Mouse (Mus musculus) MEL (cell line): Measurements from ENCODE around the gene Neil1. TPM values are rescaled to one million over a fixed set of nuclear protein-coding genes. Genes with fewer than 3 reads are reported as not detected.

ENCODE experiments used
- DNase-seq: peaks from one replicate; pipeline ENCODE4 v3.0.0; 2011; ENCODE audit warnings: low read depth, low spot score
- H3K27ac ChIP-seq: 2 replicates; pipeline ENCODE4 v1.5.1; 2012; ENCODE audit warnings: low read depth, mild to moderate bottlenecking, control low read depth, low read length, moderate library complexity; ENCODE audit not compliant: control insufficient read depth
- H3K27me3 ChIP-seq, 2 experiments: fragments of 150-350 bp in 1 of 2; sonication (generic) in 1 of 2; 2 replicates each; pipeline ENCODE4 v1.6.1; 2012; ENCODE audit warnings: low read length in 2 of 2, mild to moderate bottlenecking in 2 of 2, improper control_type of control experiment in 1 of 2, moderate library complexity in 1 of 2; ENCODE audit not compliant: insufficient read depth in 2 of 2, control insufficient read depth in 1 of 2
- H3K36me3 ChIP-seq, 2 experiments: 2 replicates each; pipeline ENCODE4 v1.6.1; 2012 to 2014; ENCODE audit warnings: low read length in 2 of 2, improper control_type of control experiment in 1 of 2, inconsistent platforms in 1 of 2, mild to moderate bottlenecking in 1 of 2; ENCODE audit not compliant: insufficient read depth in 2 of 2, control insufficient read depth in 1 of 2
- H3K4me1 ChIP-seq, 2 experiments: fragments of 150-350 bp in 1 of 2; sonication (generic) in 1 of 2; 2 replicates each; pipeline ENCODE4 v1.6.1; 2012; ENCODE audit warnings: low read length in 2 of 2, improper control_type of control experiment in 1 of 2, mild to moderate bottlenecking in 1 of 2; ENCODE audit not compliant: insufficient read depth in 2 of 2, control insufficient read depth in 1 of 2
- H3K4me3 ChIP-seq, 2 experiments: fragments of 150-350 bp in 1 of 2; sonication (generic) in 1 of 2; 2 replicates each; pipeline ENCODE4 v1.5.1; 2012; ENCODE audit warnings: low read depth in 2 of 2, low read length in 2 of 2, mild to moderate bottlenecking in 2 of 2, moderate library complexity in 2 of 2, control low read depth in 1 of 2, improper control_type of control experiment in 1 of 2; ENCODE audit not compliant: control insufficient read depth in 1 of 2, insufficient read depth in 1 of 2
- H3K79me2 ChIP-seq: 2 replicates; pipeline ENCODE4 v1.6.1; 2012; ENCODE audit warnings: mild to moderate bottlenecking, low read length, moderate library complexity; ENCODE audit not compliant: control insufficient read depth, poor library complexity, insufficient read depth
- H3K9ac ChIP-seq: 2 replicates; pipeline ENCODE4 v1.6.1; 2012; ENCODE audit warnings: low read depth, mild to moderate bottlenecking, control low read depth, low read length, moderate library complexity; ENCODE audit not compliant: control insufficient read depth, poor library complexity, severe bottlenecking
- H3K9me3 ChIP-seq: fragments of 150-350 bp; sonication (generic); replicated peaks from 2 replicates; pipeline ENCODE4 v1.6.1; 2012; ENCODE audit warnings: mild to moderate bottlenecking, low read length, improper control_type of control experiment, moderate library complexity; ENCODE audit not compliant: insufficient read depth
- BHLHE40 ChIP-seq: IDR thresholded peaks from 2 replicates; pipeline ENCODE4 v1.6.1; 2012; ENCODE audit warnings: low read depth, mild to moderate bottlenecking, inconsistent platforms, low read length, improper control_type of control experiment, borderline replicate concordance
- CTCF ChIP-seq, 3 experiments: IDR thresholded peaks in 2 of 3; conservative IDR thresholded peaks in 1 of 3; 2 replicates each; pipeline ENCODE4 v1.5.1; 2011 to 2012; ENCODE audit warnings: low read length in 3 of 3, low read depth in 2 of 3, mild to moderate bottlenecking in 2 of 3, improper control_type of control experiment in 1 of 3, inconsistent platforms in 1 of 3, mixed read lengths in 1 of 3, moderate library complexity in 1 of 3; ENCODE audit not compliant: control insufficient read depth in 1 of 3, insufficient read depth in 1 of 3, poor library complexity in 1 of 3, severe bottlenecking in 1 of 3
- E2F4 ChIP-seq: IDR thresholded peaks from 2 replicates; pipeline ENCODE4 v1.6.1; 2011; ENCODE audit warnings: low read depth, low read length, improper control_type of control experiment, borderline replicate concordance
- ETS1 ChIP-seq: IDR thresholded peaks from 2 replicates; pipeline ENCODE4 v1.6.1; 2012; ENCODE audit warnings: low read depth, mild to moderate bottlenecking, inconsistent platforms, low read length, improper control_type of control experiment, moderate library complexity
- HCFC1 ChIP-seq: IDR thresholded peaks from 2 replicates; pipeline ENCODE4 v1.6.1; 2012; ENCODE audit warnings: low read depth, mild to moderate bottlenecking, inconsistent platforms, low read length, improper control_type of control experiment, moderate library complexity
- JUND ChIP-seq: IDR thresholded peaks from 2 replicates; pipeline ENCODE4 v1.6.1; 2011; ENCODE audit warnings: low read depth, mild to moderate bottlenecking, improper control_type of control experiment, low read length
- KAT2A ChIP-seq: conservative IDR thresholded peaks from 2 replicates; pipeline ENCODE4 v1.6.1; 2012; ENCODE audit warnings: low read depth, low read length, improper control_type of control experiment, inconsistent platforms
- MAFK ChIP-seq: IDR thresholded peaks from 2 replicates; pipeline ENCODE4 v1.6.1; 2011; ENCODE audit warnings: low read depth, mild to moderate bottlenecking, low read length, improper control_type of control experiment, borderline replicate concordance
- MAX ChIP-seq: IDR thresholded peaks from 2 replicates; pipeline ENCODE4 v1.6.1; 2011; ENCODE audit warnings: low read length, improper control_type of control experiment
- MAZ ChIP-seq: IDR thresholded peaks from 2 replicates; pipeline ENCODE4 v1.6.1; 2012; ENCODE audit warnings: low read depth, mild to moderate bottlenecking, inconsistent platforms, low read length, improper control_type of control experiment
- MEF2A ChIP-seq: IDR thresholded peaks from 2 replicates; pipeline ENCODE4 v1.6.1; 2014; ENCODE audit warnings: low read depth, mild to moderate bottlenecking, inconsistent platforms, low read length, improper control_type of control experiment; ENCODE audit not compliant: poor library complexity, insufficient replicate concordance, severe bottlenecking; ENCODE audit errors: extremely low read depth
- MYB ChIP-seq: IDR thresholded peaks from 2 replicates; pipeline ENCODE4 v1.6.1; 2011; ENCODE audit warnings: mild to moderate bottlenecking, low read depth, low read length, improper control_type of control experiment
- MYC ChIP-seq: IDR thresholded peaks from 2 replicates; pipeline ENCODE4 v1.6.1; 2011; ENCODE audit warnings: low read depth, mild to moderate bottlenecking, low read length, improper control_type of control experiment, moderate library complexity
- NELFE ChIP-seq: IDR thresholded peaks from 2 replicates; pipeline ENCODE4 v1.6.1; 2011; ENCODE audit warnings: low read depth, low read length, improper control_type of control experiment
- NRF1 ChIP-seq: IDR thresholded peaks from 2 replicates; pipeline ENCODE4 v1.6.1; 2014; ENCODE audit warnings: low read depth, mild to moderate bottlenecking, inconsistent platforms, low read length, improper control_type of control experiment, moderate library complexity; ENCODE audit not compliant: poor library complexity, insufficient read depth, severe bottlenecking
- POLR2AphosphoS2 ChIP-seq: IDR thresholded peaks from 2 replicates; pipeline ENCODE4 v1.6.1; 2011; ENCODE audit warnings: low read length, improper control_type of control experiment
- RAD21 ChIP-seq: IDR thresholded peaks from 2 replicates; pipeline ENCODE4 v1.6.1; 2011; ENCODE audit warnings: mild to moderate bottlenecking, low read depth, low read length, improper control_type of control experiment
- SMC3 ChIP-seq: IDR thresholded peaks from 2 replicates; pipeline ENCODE4 v1.6.1; 2011; ENCODE audit warnings: low read depth, low read length, improper control_type of control experiment
- UBTF ChIP-seq: IDR thresholded peaks from 2 replicates; pipeline ENCODE4 v1.6.1; 2012; ENCODE audit warnings: low read depth, mild to moderate bottlenecking, inconsistent platforms, low read length, improper control_type of control experiment, moderate library complexity, borderline replicate concordance; ENCODE audit not compliant: insufficient read depth
- USF2 ChIP-seq, 2 experiments: IDR thresholded peaks; 2 replicates each; pipeline ENCODE4 v1.6.1; 2011 to 2012; ENCODE audit warnings: improper control_type of control experiment in 2 of 2, low read length in 2 of 2, borderline replicate concordance in 1 of 2, inconsistent platforms in 1 of 2, low read depth in 1 of 2, mild to moderate bottlenecking in 1 of 2; ENCODE audit not compliant: insufficient read depth in 1 of 2
- ZKSCAN1 ChIP-seq: IDR thresholded peaks from 2 replicates; pipeline ENCODE4 v1.6.1; 2012; ENCODE audit warnings: low read depth, mild to moderate bottlenecking, inconsistent platforms, low read length, improper control_type of control experiment, moderate library complexity
- polyA plus RNA-seq, 2 experiments: library from polyadenylated mRNA; stranded (reverse) in 1 of 2; unstranded in 1 of 2; fragments of >175 nt in 1 of 2; fragments of >200 nt in 1 of 2; gene quantifications; 2 replicates each; pipeline versions ENCODE4 v1.2.1 to v1.2.4; 2012; ENCODE audit warnings: low replicate concordance in 2 of 2, low read depth in 1 of 2; ENCODE audit not compliant: insufficient read length in 2 of 2, insufficient read depth in 1 of 2, missing spikeins in 1 of 2
- total RNA-seq: library from RNA; depleted of rRNA; stranded (reverse); fragments of 300-350 nt; gene quantifications from 2 replicates; pipeline ENCODE4 v1.2.3, GENCODE M21; 2012

The Neil1 gene
- total and polyA plus RNA-seq, 3 experiments, result 1.8 to 4.3 TPM; not detected in 1

DNA sequence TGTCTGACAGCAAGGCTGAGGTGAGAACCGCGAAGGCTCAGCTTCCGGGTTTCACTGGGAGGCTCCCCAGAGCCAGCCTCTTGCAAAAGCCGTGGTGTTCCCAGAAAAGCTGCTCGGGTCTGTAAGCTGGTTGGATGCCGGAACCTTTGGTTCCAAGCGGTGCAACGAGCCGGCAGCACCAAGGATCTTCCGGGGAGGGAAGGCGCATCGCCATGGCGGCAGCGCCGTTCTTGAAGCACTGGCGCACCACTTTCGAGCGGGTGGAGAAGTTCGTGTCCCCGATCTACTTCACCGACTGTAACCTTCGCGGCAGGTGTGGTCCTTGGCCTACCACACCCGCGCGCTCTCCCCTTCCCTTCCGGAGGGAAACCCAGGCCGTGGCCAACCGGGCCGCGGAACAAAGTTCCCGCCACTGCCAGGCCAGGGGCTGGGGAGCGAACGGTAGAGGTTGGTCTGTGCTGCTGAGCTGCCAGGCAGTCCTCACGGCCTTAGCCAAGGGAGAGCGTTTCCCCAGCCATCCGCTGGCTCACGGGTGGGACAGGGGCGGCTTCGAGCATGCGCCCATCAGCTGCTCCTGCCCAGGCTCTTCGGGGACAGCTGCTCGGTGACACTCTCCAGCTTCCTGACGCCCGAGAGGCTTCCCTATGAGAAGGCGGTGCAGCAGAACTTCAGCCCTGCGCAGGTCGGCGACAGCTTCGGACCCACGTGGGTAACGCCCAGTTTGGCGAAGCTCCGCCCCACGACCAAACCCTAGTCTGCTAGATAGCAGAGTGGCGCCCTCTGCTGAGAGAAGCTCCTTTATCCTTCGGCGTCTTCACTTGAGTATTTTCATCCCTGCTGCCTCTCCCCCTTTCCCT, 17.3 kb downstream of the Neil1 start, which contains the start of gene Man2c1 (continued):
- TF ChIP-seq POLR2AphosphoS2, result peak; percentile 95
- TF ChIP-seq ZKSCAN1, result peak; percentile 45; the same call in 1 of the 2 replicates
- TF ChIP-seq MAX, result peak; percentile 88
- TF ChIP-seq CTCF (IDR thresholded peaks at IDR 0.05 in 2 of 3, conservative IDR thresholded peaks at IDR 0.05 in 1 of 3; ENCODE audit: control insufficient read depth in 1 of 3, insufficient read depth in 1 of 3, low read depth in 2 of 3, low read length in 3 of 3, poor library complexity in 1 of 3, severe bottlenecking in 1 of 3), result peak; percentile 66 to 87 (median 80)
- peak; percentile 88 for TF ChIP-seq HCFC1

DNA sequence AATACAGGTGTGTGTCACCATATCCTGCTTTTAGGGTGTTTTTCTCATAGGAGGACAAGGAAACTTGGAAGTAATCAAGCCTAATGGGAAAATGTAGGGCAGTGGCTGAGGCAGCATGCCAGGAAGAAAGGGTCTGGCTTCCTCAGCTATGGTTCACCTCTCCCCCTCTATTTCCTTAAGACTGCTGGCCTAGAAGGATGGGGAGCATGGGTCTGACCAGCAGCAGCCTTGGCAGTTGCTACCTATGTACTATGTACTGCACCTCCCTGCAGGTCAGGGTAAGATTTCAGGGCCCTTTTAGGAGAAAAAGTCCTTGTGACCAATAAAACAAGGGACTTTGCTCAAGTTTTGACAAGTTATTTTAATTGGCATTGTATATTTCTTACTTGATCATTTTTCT, 18.5 kb downstream of the Neil1 start:
- peak; percentile 16 for DNase-seq
- no peaks in the 10 kb centered on the region for H3K27me3 ChIP-seq
- TF ChIP-seq MYB, result no peak
- TF ChIP-seq ETS1, result no peak
- TF ChIP-seq JUND, result no peak
- no peak for TF ChIP-seq SMC3
- TF ChIP-seq NRF1, result no peak
- TF ChIP-seq MAZ, result no peak
- TF ChIP-seq MAFK, result no peak
- TF ChIP-seq KAT2A, result no peak
- TF ChIP-seq RAD21, result no peak
- TF ChIP-seq HCFC1, result no peak
- TF ChIP-seq BHLHE40, result no peak
- peak overlapping the region; percentile 25 to 79 for H3K4me3 ChIP-seq
- peaks cover 9% of the 10 kb centered on the region for H3K79me2 ChIP-seq
- H3K9me3 ChIP-seq, result no peaks in the 10 kb centered on the region
- H3K36me3 ChIP-seq, result peaks cover 10% of the 10 kb centered on the region in 2 experiments
- H3K4me1 ChIP-seq, result peaks cover 0 to 7% of the 10 kb centered on the region in 2 experiments; a peak in 3 of 4 replicates
- peak overlapping the region; percentile 97 for H3K9ac ChIP-seq
- no peak overlapping the region for H3K27ac ChIP-seq

DNA sequence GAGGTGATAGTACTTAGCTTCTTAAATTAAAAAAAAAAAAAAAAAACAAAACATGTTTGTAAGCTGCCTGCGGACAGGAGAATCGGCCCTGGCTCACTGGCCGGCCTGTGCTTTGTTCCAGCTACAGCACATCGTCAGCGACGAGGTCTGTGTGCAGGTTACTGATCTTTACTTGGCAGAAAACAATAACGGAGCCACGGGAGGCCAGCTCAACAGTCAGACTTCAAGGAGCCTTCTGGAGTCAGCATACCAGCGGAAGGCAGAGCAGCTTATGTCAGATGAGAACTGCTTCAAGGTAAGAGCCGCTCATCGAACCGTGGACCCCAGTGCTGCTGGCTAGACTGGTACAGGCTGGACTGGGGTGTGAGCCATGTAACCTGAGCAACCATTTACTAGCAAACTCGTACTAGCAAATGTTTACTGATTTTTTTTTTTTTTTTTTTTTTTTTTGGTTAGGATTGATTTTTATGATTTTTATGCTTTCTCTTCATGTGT, 30.8 kb downstream of the Neil1 start:
- Histone ChIP-seq H3K9ac (no peak overlapping the region), H3K27ac (no peak overlapping the region), H3K27me3 (no peaks in the 10 kb centered on the region), H3K36me3 (peaks cover 0 to 37% of the 10 kb centered on the region in 2 experiments; a peak in 2 of 4 replicates), H3K4me3 (no peak overlapping the region), H3K4me1 (no peaks in the 10 kb centered on the region; a peak in 1 of 4 replicates), H3K79me2 (no peaks in the 10 kb centered on the region; the same call in 1 of the 2 replicates), H3K9me3 (no peaks in the 10 kb centered on the region)
- TF ChIP-seq E2F4, result no peak
- no peak for TF ChIP-seq RAD21
- TF ChIP-seq CTCF (IDR thresholded peaks at IDR 0.05 in 2 of 3, conservative IDR thresholded peaks at IDR 0.05 in 1 of 3; ENCODE audit: control insufficient read depth in 1 of 3, insufficient read depth in 1 of 3, low read depth in 2 of 3, low read length in 3 of 3, poor library complexity in 1 of 3, severe bottlenecking in 1 of 3), result no peak
- no peak for TF ChIP-seq HCFC1
- TF ChIP-seq MYC, result no peak
- TF ChIP-seq MAX, result no peak
- no peak for TF ChIP-seq USF2 (IDR thresholded peaks at IDR 0.05; ENCODE audit: borderline replicate concordance in 1 of 2, insufficient read depth in 1 of 2, low read depth in 1 of 2, low read length in 2 of 2)
- TF ChIP-seq NELFE, result no peak
- no peak for TF ChIP-seq ZKSCAN1
- TF ChIP-seq MYB, result no peak
- no peak for TF ChIP-seq MEF2A
- no peak for TF ChIP-seq UBTF
- DNase-seq, result no peak
